Mouse (Mus musculus): ENCODE data around the gene Ugt1a10. TPM values are rescaled to one million over a fixed set of nuclear protein-coding genes. Genes with fewer than 3 reads are reported as not detected.

Ugt1a10 gene
- total RNA-seq, 2 experiments from 2014 or later: not detected

- intact Hi-C loops (cut with DNase I): no loop called here
- no peak overlapping the region for H3K27ac ChIP-seq
- no peak for TF ChIP-seq CTCF (IDR thresholded peaks at IDR 0.05)
- H3K4me3 ChIP-seq: no peak overlapping the region
- no peak for DNase-seq (ENCODE audit: extremely low spot score in 1 of 2, low spot score in 2 of 2)
These were observed 179.0 kb downstream of the Ugt1a10 start for GRCm38 (mm10) chr1:88234248-88234610.

- no peak for TF ChIP-seq CTCF (IDR thresholded peaks at IDR 0.05)
- DNase-seq (ENCODE audit: extremely low spot score in 1 of 2, low spot score in 2 of 2): no peak
- intact Hi-C loops (cut with DNase I): no loop called here
- Histone ChIP-seq H3K27ac (no peak overlapping the region), H3K4me3 (no peak overlapping the region)
These were observed 179.5 kb downstream of the Ugt1a10 start for GRCm38 (mm10) chr1:88234646-88235045.

- no peak overlapping the region for H3K27ac ChIP-seq
- no peak for DNase-seq (ENCODE audit: extremely low spot score in 1 of 2, low spot score in 2 of 2)
- TF ChIP-seq CTCF (IDR thresholded peaks at IDR 0.05): no peak
- intact Hi-C loops (cut with DNase I): no loop called here
- no peak overlapping the region for H3K4me3 ChIP-seq
These were observed 180.1 kb downstream of the Ugt1a10 start for GRCm38 (mm10) chr1:88235046-88235893.

GRCm38 (mm10) chr1:88235894-88236415 is 180.8 kb downstream of the Ugt1a10 start:
- H3K27ac ChIP-seq: no peak overlapping the region
- intact Hi-C loops (cut with DNase I): no loop called here
- no peak overlapping the region for H3K4me3 ChIP-seq
- no peak for TF ChIP-seq CTCF (IDR thresholded peaks at IDR 0.05)
- DNase-seq (ENCODE audit: extremely low spot score in 1 of 2, low spot score in 2 of 2): no peak

- Histone ChIP-seq H3K27ac (no peak overlapping the region), H3K4me3 (no peak overlapping the region)
- intact Hi-C loops (cut with DNase I): no loop called here
- no peak for DNase-seq (ENCODE audit: extremely low spot score in 1 of 2, low spot score in 2 of 2)
- no peak for TF ChIP-seq CTCF (IDR thresholded peaks at IDR 0.05)
These were observed 182.1 kb downstream of the Ugt1a10 start for GRCm38 (mm10) chr1:88237311-88237710.

GRCm38 (mm10) chr1:88238771-88239170 is 183.6 kb downstream of the Ugt1a10 start:
- intact Hi-C loops (cut with DNase I): no loop called here
- H3K4me3 ChIP-seq: no peak overlapping the region
- H3K27ac ChIP-seq: no peak overlapping the region
- no peak for TF ChIP-seq CTCF (IDR thresholded peaks at IDR 0.05)
- DNase-seq (ENCODE audit: extremely low spot score in 1 of 2, low spot score in 2 of 2): no peak

GRCm38 (mm10) chr1:88240072-88240471 is 184.9 kb downstream of the Ugt1a10 start:
- TF ChIP-seq CTCF (IDR thresholded peaks at IDR 0.05): no peak
- no peak overlapping the region for H3K27ac ChIP-seq
- DNase-seq (ENCODE audit: extremely low spot score in 1 of 2, low spot score in 2 of 2): no peak
- intact Hi-C loops (cut with DNase I): no loop called here
- no peak overlapping the region for H3K4me3 ChIP-seq

- no peak overlapping the region for H3K4me3 ChIP-seq
- H3K27ac ChIP-seq: no peak overlapping the region
- DNase-seq (ENCODE audit: extremely low spot score in 1 of 2, low spot score in 2 of 2): no peak
- TF ChIP-seq CTCF (IDR thresholded peaks at IDR 0.05): no peak
- intact Hi-C loops (cut with DNase I): no loop called here
These were observed 185.4 kb downstream of the Ugt1a10 start for GRCm38 (mm10) chr1:88240579-88240978.

GRCm38 (mm10) chr1:88243861-88244260 is 188.7 kb downstream of the Ugt1a10 start:
- no peak overlapping the region for H3K27ac ChIP-seq
- H3K4me3 ChIP-seq: no peak overlapping the region
- DNase-seq (ENCODE audit: extremely low spot score in 1 of 2, low spot score in 2 of 2): no peak
- intact Hi-C loops (cut with DNase I): no loop called here
- no peak for TF ChIP-seq CTCF (IDR thresholded peaks at IDR 0.05)

GRCm38 (mm10) chr1:88245881-88246280 is 190.7 kb downstream of the Ugt1a10 start:
- no peak for TF ChIP-seq CTCF (IDR thresholded peaks at IDR 0.05)
- no peak for DNase-seq (ENCODE audit: extremely low spot score in 1 of 2, low spot score in 2 of 2)
- intact Hi-C loops (cut with DNase I): no loop called here
- no peak overlapping the region for H3K4me3 ChIP-seq
- no peak overlapping the region for H3K27ac ChIP-seq

- TF ChIP-seq CTCF (IDR thresholded peaks at IDR 0.05): no peak
- Histone ChIP-seq H3K4me3 (no peak overlapping the region), H3K27ac (no peak overlapping the region)
- intact Hi-C loops (cut with DNase I): no loop called here
- DNase-seq (ENCODE audit: extremely low spot score in 1 of 2, low spot score in 2 of 2): no peak
These were observed 191.2 kb downstream of the Ugt1a10 start for GRCm38 (mm10) chr1:88246386-88246785.

GRCm38 (mm10) chr1:88247660-88248059 is 192.5 kb downstream of the Ugt1a10 start:
- no peak for DNase-seq (ENCODE audit: extremely low spot score in 1 of 2, low spot score in 2 of 2)
- intact Hi-C loops (cut with DNase I): no loop called here
- H3K27ac ChIP-seq: no peak overlapping the region
- no peak overlapping the region for H3K4me3 ChIP-seq
- no peak for TF ChIP-seq CTCF (IDR thresholded peaks at IDR 0.05)

- intact Hi-C loops (cut with DNase I): no loop called here
- Histone ChIP-seq H3K27ac (no peak overlapping the region), H3K4me3 (no peak overlapping the region)
- TF ChIP-seq CTCF (IDR thresholded peaks at IDR 0.05): no peak
- no peak for DNase-seq (ENCODE audit: extremely low spot score in 1 of 2, low spot score in 2 of 2)
These were observed 193.5 kb downstream of the Ugt1a10 start for GRCm38 (mm10) chr1:88248658-88249057.

All from left cerebral cortex, adult 2 months (tissue).